Mouse (Mus musculus): ENCODE results near the gene Dnm3.
A peak's percentile ranks its signal among the peaks of the same experiment; 100 is the strongest.

The Dnm3 gene

GRCm38 (mm10) chr1:161999882-162000371, 477.9 kb downstream of the Dnm3 start:
- DNase-seq (ENCODE audit: low read depth in 1 of 2, low spot score in 2 of 2): peak in 1 of 2 experiments; percentile 23

- DNase-seq (ENCODE audit: low read depth in 1 of 2, low spot score in 2 of 2): no peak
These were observed 478.5 kb downstream of the Dnm3 start for GRCm38 (mm10) chr1:161999338-161999737.

- no peak for DNase-seq (ENCODE audit: low read depth in 1 of 2, low spot score in 2 of 2)
These were observed 479.1 kb downstream of the Dnm3 start for GRCm38 (mm10) chr1:161998781-161999180.

GRCm38 (mm10) chr1:161992389-161992788, 485.4 kb downstream of the Dnm3 start:
- DNase-seq (ENCODE audit: low read depth in 1 of 2, low spot score in 2 of 2): no peak

GRCm38 (mm10) chr1:161991846-161992245, 486.0 kb downstream of the Dnm3 start:
- DNase-seq (ENCODE audit: low read depth in 1 of 2, low spot score in 2 of 2): no peak

- no peak for DNase-seq (ENCODE audit: low read depth in 1 of 2, low spot score in 2 of 2)
These were observed 486.9 kb downstream of the Dnm3 start for GRCm38 (mm10) chr1:161990684-161991578.

GRCm38 (mm10) chr1:161983979-161984566, 493.8 kb downstream of the Dnm3 start:
- DNase-seq (ENCODE audit: low read depth in 1 of 2, low spot score in 2 of 2): no peak

- DNase-seq (ENCODE audit: low read depth in 1 of 2, low spot score in 2 of 2): no peak
These were observed 494.4 kb downstream of the Dnm3 start for GRCm38 (mm10) chr1:161983451-161983850.

- DNase-seq (ENCODE audit: low read depth in 1 of 2, low spot score in 2 of 2): no peak
These were observed 497.1 kb downstream of the Dnm3 start for GRCm38 (mm10) chr1:161980626-161981298.

GRCm38 (mm10) chr1:161980046-161980445, 497.8 kb downstream of the Dnm3 start:
- no peak for DNase-seq (ENCODE audit: low read depth in 1 of 2, low spot score in 2 of 2)

GRCm38 (mm10) chr1:161979536-161979935, 498.3 kb downstream of the Dnm3 start, which contains the start of gene 4930558K02Rik:
Gene 4930558K02Rik (minus strand): TSS chr1:161979636.
- no peak for DNase-seq (ENCODE audit: low read depth in 1 of 2, low spot score in 2 of 2)

GRCm38 (mm10) chr1:161978173-161978700, 499.6 kb downstream of the Dnm3 start:
- no peak for DNase-seq (ENCODE audit: low read depth in 1 of 2, low spot score in 2 of 2)

GRCm38 (mm10) chr1:161977331-161977730, 500.5 kb downstream of the Dnm3 start:
- DNase-seq (ENCODE audit: low read depth in 1 of 2, low spot score in 2 of 2): no peak

GRCm38 (mm10) chr1:161976255-161977182, 501.3 kb downstream of the Dnm3 start:
- peak; percentile 50 to 59 for DNase-seq (ENCODE audit: low read depth in 1 of 2, low spot score in 2 of 2)

GRCm38 (mm10) chr1:161972233-161972632, 505.6 kb downstream of the Dnm3 start:
- no peak for DNase-seq (ENCODE audit: low read depth in 1 of 2, low spot score in 2 of 2)

GRCm38 (mm10) chr1:161970874-161971273, 507.0 kb downstream of the Dnm3 start:
- no peak for DNase-seq (ENCODE audit: low read depth in 1 of 2, low spot score in 2 of 2)

GRCm38 (mm10) chr1:161968589-161969407, 509.0 kb downstream of the Dnm3 start, which contains the start of gene Pigc:
Gene Pigc (plus strand): TSS chr1:161969186.
- peak; percentile 59 to 70 for DNase-seq (ENCODE audit: low read depth in 1 of 2, low spot score in 2 of 2)

GRCm38 (mm10) chr1:161967936-161968335, 509.9 kb downstream of the Dnm3 start:
- no peak for DNase-seq (ENCODE audit: low read depth in 1 of 2, low spot score in 2 of 2)

Measured in monocyte, adult 2 months (primary cell).